Mouse (Mus musculus) gastrocnemius, postnatal 10 days (tissue): ENCODE measurements around the gene Arhgap23. TPM values are rescaled to one million over a fixed set of nuclear protein-coding genes. Genes with fewer than 3 reads are reported as not detected.
A peak's percentile ranks its signal among the peaks of the same experiment; 100 is the strongest.

Experiments
- DNase-seq: peaks from one replicate; pipeline ENCODE4 v3.0.0; 2021; ENCODE audit warnings: mixed read lengths
- long read RNA-seq, 2 experiments: library from polyadenylated mRNA; stranded (forward); transcript quantifications; one replicate each; pipeline ENCODE4 v2.0.0; 2021
- total RNA-seq, 2 experiments: library from RNA; stranded (reverse); gene quantifications; 2 replicates each; pipeline ENCODE4 v1.2.3; 2021

Arhgap23 gene
- total RNA-seq = 10 to 100 TPM; 13.5 to 18.9 TPM
- long read RNA-seq, experiment 1, full-length matches to known transcripts = 4 of 23 reads
- long read RNA-seq, experiment 1, partial matches to known transcripts = 7 of 23 reads
- long read RNA-seq, experiment 1, other reads (novel, unspliced or antisense) = 12 of 23 reads
- long read RNA-seq, experiment 2, full-length matches to known transcripts = 1 of 19 reads
- long read RNA-seq, experiment 2, partial matches to known transcripts = 11 of 19 reads
- long read RNA-seq, experiment 2, other reads (novel, unspliced or antisense) = 7 of 19 reads

DNA sequence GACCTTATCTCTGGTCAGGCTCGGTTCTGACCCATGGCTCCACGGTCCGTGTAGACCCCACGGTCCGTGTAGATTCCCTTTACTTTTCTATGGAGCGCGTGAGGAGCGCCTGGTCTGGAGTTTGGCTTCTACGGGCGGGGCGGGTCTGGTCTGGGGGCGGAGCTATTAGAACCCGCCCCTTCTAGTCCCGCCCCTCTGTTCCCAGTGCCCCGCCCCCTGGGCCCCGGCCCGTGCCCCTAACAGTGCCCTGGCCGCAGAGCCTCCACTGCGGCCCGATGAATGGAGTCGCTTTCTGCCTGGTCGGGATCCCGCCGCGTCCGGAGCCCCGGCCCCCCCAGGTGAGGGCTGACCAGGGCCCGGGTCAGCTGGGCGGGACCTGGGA lies at the start of gene Arhgap23:
Gene Arhgap23, plus strand, starts transcription at position 204 of the 382 bp plus-strand sequence.
- DNase-seq = peak; percentile 85

GRCm38 (mm10) chr11:97365556-97365955 lies 49.8 kb upstream of the Arhgap23 start:
- no peak for DNase-seq

GRCm38 (mm10) chr11:97368501-97368900 lies 46.8 kb upstream of the Arhgap23 start:
- no peak for DNase-seq

DNA sequence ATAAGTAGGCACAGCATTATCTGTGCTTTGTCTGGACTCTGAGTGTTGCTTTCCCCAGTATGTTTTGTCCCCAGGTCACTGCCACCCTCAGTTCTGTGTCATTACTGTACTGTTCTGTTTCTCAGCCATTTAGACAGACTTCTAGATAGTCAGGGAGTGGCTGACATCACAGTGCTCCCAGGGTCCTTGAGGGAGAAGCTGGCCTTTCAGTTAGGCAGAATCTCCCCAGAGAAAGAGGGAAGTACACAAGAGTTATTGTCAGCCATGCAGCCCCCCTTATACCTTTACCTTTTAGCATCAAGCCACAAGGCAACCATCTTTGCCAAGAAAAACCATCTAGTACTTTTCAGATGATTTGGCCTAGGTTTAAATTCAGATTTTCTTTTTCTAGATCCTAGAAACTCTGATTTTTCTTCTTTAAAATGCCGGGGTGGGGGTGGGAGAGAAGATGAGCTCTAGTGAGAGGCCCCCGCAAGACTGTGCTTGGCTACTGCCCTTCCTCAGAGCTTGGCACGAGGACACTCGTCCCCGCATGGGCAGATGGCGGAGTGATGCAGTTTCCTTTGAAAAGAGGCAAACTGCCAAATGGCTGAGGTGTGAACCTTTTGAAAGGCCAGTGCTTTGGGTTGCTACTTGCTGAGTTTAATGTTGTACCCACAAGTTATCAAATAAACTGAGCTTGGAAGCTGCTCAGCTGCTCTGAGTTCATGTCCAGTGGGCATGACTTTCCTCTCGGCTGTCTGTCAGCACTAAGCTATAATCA lies 44.8 kb upstream of the Arhgap23 start:
- DNase-seq = no peak

GRCm38 (mm10) chr11:97372159-97372864 lies 43.0 kb upstream of the Arhgap23 start:
- no peak for DNase-seq

DNA sequence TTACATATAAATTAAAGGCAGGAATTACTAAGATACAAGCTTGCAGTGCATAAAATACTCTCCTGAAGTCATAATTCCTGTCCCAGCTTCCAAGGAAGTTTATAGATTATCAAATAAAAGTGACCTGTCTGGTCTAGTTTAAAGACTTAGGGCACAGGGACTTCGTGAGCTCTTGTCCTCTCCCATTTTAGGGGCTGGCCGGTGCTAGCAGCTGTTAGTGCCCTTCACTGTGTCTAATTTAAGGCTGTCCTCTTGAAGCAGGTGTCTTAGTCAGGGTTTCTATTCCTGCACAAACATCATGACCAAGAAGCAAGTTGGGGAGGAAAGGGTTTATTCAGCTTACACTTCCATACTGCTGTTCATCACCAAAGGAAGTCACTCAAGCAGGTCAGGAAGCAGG lies 41.9 kb upstream of the Arhgap23 start:
- DNase-seq = no peak

GRCm38 (mm10) chr11:97380036-97380435 lies 35.3 kb upstream of the Arhgap23 start:
- no peak for DNase-seq

DNA sequence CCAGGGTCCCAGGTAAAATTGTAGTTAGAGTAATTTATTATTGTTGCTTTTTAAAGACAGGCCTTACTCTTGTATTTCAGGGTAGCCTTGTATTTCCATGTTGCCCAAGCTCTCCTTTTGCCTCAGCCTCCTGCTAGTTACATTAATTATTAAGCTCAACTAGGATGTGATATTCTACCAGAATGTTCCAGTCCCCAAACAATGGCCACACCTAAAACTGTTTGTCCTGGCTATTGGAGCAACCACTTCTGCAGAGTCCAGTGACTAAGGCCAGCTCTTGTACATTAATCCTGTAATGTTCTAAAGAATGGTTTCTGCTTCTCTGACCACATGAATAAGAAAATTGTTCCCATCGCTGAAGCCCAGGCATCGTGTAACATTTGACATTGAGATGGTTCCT lies 32.3 kb upstream of the Arhgap23 start:
- no peak for DNase-seq

DNA sequence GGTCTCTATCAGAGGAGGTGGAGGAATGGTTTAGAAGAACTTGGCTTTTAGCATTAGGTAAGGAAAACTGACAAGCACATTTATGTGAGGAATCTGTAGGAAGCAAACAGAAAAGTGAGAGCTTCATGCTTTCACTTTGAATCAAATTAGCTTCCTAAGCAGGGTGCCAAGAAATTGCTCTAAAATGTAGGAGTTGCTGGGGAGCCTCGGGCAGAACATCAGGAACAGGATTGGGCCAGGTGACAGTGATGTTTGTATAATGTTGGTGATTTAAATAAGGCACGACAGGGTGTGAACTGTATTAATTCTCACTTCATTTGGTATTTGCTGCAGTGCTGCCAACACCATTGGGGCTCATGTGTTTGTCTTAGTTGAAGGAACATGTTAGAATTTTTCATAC lies 31.6 kb upstream of the Arhgap23 start:
- DNase-seq = no peak

- no peak for DNase-seq
Observed at GRCm38 (mm10) chr11:97387811-97388210, 27.5 kb upstream of the Arhgap23 start.

DNA sequence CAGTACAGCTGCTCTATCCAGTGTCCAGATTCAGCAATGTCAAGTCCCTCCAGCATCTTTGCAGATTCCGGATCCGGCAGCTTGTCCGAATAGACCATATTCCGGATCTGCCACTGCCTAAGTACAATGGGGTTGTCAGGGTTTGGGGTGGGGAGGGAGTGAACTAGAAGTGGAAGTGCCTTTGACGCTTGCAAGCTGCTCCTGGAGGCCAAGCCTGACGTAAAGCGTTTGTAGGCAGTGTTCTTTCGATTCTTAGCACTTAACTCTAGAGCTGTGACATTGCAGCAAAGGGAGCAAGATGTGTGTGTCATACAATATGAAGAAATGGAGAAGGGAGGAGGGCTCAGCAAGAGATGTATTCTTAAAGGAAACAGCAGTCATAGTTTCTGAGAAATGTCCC lies 26.2 kb upstream of the Arhgap23 start:
- DNase-seq = no peak

DNA sequence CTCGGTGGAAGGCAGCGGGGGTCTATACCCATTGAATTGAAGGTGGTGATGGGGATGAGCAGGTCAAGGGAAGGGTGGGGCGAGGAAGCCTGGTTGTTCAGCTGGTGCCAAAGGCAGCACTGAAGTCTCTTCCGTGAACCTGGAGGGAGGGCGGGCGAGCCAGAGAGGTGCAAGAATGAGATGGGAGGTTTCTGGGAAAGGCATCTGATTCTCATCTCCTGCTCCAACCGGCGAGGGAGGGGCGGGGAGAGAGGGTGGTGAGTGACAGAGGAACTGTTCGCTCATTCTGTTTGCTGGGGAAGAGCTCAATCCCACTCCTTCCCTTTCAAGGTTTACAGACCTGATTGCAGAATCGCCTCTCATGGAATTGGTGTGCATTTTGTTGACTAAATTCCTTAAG lies 21.7 kb upstream of the Arhgap23 start:
- DNase-seq = no peak

- no peak for DNase-seq
Observed at GRCm38 (mm10) chr11:97394146-97394545, 21.2 kb upstream of the Arhgap23 start.

DNA sequence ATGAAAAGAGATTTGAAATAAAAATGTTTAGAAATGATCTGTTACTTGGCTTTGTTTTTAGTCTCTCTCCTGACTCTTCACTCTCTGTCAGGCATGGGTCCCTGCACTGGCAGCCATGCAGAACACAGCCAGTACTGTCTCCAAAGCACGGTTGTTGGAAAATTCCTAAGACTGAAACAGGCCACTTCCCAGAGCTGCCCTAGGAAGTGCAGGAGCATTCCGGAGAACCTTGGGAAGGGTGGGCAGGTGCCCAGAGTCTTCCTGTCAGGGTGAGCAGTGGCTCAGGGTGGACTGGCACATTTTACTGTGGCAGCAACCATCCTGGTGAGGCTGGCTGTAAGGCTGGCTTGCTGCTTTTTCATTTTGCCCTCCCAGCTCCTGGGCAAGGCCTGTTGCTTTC lies 16.8 kb upstream of the Arhgap23 start:
- DNase-seq = no peak

DNA sequence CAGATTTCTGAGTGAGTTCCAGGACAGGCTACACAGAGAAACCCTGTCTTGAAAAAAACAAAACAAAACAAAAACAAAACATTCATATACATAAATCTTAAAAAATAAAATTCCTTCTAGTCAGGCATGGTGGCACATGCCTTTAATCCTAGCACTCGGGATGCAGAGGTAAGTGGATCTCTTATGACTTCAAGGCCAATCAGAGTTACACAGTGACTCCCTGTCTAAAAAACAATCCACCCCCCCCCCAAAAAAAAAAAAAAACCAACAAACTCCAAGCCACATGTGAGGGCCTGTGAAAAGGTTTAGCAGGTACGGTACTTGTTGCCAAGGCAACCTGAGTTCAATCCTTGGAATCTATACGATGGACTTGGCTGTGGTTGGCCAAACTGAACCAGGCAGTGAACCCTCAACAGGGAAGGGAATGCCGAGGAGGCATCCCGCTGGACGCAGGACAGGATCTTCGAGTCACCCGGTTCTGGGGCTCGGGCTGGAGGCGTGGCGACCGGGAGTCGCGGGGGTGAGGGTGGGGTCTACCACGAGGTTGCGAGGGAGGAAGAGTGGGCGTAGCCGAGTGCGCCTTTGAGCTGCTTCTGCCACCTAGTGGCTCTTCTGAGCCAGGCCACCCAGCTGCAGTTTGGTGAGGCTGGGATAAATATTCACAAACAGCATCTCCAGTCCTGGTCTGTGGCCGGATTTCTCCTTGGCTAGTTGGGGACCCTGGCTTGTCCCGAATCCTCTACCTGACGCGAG lies 15.2 kb upstream of the Arhgap23 start:
- DNase-seq = peak; percentile 74

DNA sequence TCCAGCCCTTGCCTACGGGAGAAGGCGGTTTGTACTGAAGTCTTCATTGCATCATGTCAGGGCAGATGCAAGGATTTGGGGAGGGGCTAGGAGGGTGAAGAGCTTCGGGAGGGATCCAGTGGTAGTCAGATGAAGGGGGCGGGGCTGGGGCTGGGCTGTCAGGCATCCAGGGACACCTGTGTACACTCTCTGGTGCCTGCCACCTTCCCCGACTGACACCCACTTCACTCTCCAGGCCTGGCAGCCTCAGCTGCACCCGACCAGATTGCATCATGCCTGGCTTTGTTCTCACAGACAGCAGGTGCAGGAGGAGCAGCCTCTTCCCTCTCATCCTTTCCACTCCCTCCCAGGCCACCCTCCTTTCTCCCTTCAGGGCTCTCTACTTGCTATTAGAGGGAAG lies 14.3 kb upstream of the Arhgap23 start:
- DNase-seq = no peak

GRCm38 (mm10) chr11:97401686-97402435 lies 13.5 kb upstream of the Arhgap23 start:
- no peak for DNase-seq

GRCm38 (mm10) chr11:97402746-97403145 lies 12.6 kb upstream of the Arhgap23 start:
- no peak for DNase-seq

DNA sequence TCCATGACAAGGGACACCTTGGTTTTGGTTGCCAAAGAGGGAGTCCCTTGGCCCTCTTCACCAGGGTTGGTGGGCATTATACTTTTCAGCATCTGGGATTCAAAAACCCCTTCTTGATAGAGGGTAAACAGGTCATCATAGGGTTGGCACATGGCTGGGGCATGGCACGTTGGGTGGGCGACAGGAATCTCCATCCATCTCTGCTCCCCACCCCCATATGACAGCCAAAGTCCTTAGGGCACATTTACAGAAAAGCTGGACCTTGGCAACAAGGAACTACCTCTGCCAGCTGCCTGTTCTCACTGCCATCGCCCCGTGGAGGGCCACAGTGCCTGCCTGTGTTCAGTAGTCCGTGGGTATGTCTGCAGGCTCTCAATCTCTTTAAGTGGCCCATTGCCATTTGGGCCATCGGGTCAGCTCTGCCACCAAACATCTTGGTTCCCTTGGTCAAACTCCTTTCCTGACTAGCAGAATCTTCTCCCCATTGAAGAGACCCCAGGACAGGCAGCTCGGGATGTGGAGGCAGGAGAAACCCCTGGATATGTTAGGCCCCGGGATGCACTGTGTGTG lies 11.6 kb upstream of the Arhgap23 start:
- no peak for DNase-seq

DNA sequence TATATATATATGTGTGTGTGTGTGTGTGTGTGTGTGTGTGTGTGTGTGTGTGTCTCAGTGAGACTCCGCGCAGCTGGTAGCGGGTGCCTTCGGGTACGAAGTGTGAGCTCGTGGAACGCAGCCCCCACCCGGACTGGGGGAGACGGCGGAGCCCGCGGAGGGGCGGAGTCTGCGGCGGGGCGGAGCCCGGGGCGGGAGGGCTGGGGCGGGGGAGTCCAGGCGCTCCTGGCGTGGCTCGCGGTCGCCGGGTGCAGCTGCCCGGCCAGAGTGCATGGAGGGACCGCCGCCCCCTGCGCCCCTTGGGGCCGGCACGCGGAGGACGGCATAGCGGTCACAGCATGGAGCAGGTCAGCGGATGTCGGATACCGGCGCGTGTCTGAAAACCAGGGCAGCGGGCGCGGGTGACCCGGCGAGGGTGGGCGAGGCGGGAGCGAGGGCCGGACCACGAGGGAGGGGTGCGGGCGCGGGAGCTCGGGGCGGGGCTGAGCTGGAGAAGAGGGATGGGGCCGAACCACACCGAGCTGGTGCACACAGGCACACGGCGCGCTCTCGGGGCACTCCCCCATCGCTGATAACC lies 11.1 kb upstream of the Arhgap23 start:
- DNase-seq = peak; percentile 66

DNA sequence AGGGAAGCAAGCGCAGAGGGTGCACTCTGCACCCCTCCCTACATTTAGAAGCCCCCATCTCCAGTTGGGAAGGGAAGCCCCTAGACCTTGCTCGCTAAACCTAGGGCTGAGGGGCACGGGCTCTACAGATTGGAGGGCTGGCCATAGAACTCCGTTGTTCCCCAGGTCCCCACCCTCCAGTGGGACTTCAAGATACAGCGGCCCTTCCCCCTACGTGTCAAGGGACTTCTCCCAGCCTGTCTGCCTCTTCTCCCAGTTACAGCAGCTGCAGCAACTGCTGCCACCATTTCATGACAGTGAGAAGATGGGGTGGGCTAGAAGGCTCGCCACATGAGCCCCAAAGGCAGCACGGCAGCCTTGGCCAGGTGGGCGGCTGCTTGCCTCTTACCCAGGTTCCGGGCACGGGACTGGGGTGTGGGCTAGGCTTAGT lies 10.6 kb upstream of the Arhgap23 start:
- no peak for DNase-seq
